Mouse (Mus musculus) heart, postnatal 25 days (tissue): ENCODE data around the gene Nfya. TPM values are rescaled to one million over a fixed set of nuclear protein-coding genes. Genes with fewer than 3 reads are reported as not detected.

Experiments
- DNase-seq: peaks from one replicate; pipeline ENCODE4 v3.0.0; 2022; ENCODE audit warnings: low spot score
- intact Hi-C: fragments of 180-260 bp; cut with DNase I; formaldehyde crosslinking; loops from one replicate; pipeline ENCODE4 v1.15.1; 2025
- total RNA-seq, 2 experiments: library from RNA; stranded (reverse); gene quantifications; 2 replicates each; pipeline ENCODE4 v1.2.3; 2021

Gene Nfya
- total RNA-seq, 2 experiments from 2014 or later, result 19.6 to 21.4 TPM

DNA sequence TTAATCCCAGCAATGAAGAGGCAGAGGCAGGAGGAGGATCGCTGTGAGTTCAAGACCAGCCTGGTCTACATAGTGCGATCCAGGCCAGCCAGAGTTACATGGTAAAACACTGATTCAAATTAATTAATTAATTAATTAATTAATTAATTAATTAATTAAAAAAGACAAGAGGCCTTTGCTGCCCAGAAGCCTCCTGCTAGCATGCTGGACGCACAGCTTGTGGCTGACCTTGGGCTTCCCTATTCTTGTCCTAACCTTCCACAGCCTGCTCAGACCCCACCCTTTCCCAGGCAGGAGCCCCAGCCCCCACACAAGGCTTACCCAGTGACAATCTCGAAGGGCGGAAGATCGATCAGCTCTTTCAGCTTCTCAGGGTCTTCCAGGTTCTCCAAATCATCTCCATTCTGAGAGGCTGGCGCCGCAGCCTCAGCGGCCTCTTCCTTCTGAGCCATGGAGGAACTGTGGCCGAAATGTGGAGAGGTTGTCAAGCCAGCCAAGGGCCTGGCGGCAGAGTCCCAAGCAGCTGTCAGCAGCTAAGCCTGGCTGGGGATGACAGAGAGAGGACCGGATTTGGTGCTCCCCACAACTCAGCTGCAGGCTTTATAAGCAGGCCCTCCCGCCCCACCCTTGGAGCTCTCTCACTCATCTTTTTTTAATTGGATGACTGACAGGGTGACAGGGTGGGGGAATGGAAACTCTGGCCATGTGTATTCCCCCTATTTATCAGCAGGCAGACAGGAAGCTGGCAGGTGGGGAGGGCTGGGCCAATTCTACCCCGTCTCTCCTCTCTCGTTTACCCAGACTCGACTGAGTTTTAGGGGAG, 22.7 kb upstream of the Nfya start, which contains the start of gene Apobec2:
TSS of gene Apobec2 (minus strand) at position 773 of the 823 bp plus-strand sequence.
- intact Hi-C loops, result no loop called here
- peak; percentile 33 for DNase-seq

DNA sequence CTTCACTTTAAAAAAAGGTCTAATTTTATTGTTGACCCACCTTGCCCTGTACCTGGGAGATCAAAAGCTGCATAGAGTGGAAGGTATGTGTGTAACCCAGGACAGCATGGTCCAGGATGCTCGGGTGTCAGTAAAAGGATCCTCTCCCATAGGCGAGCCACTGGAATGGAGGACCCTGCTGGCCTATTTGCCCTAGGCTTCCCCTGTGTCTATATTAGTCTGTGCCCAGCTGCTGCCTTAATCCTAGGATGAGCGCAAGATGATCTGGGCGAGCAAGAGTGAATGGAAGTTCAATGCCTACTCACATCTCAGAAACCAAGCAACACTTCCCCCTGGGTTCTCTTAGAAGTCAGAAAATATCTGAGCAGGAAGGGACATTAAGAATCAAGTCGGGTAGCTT, 21.3 kb upstream of the Nfya start:
- DNase-seq, result no peak
- intact Hi-C loops, result no loop called here

DNA sequence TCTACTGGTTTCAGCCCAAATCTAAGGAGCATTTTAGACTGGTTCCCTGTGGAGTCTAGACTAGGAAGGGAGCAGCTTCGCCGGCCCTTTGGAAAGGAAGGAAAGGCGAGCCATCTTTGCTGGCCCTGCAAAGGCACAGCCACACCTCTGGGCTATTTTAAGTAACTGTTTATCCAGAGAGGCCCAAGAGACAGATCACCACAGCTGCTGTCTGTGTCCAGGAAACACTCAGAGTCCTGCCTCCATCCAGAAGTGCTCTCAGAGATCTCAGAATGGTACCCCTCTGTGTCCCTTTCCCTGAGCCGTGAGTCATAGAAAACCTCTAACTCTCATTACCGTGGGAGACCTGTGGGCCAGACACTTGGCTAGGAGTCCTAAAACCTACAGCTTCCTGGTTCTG, 20.7 kb upstream of the Nfya start:
- DNase-seq, result no peak
- intact Hi-C loops, result no loop called here

DNA sequence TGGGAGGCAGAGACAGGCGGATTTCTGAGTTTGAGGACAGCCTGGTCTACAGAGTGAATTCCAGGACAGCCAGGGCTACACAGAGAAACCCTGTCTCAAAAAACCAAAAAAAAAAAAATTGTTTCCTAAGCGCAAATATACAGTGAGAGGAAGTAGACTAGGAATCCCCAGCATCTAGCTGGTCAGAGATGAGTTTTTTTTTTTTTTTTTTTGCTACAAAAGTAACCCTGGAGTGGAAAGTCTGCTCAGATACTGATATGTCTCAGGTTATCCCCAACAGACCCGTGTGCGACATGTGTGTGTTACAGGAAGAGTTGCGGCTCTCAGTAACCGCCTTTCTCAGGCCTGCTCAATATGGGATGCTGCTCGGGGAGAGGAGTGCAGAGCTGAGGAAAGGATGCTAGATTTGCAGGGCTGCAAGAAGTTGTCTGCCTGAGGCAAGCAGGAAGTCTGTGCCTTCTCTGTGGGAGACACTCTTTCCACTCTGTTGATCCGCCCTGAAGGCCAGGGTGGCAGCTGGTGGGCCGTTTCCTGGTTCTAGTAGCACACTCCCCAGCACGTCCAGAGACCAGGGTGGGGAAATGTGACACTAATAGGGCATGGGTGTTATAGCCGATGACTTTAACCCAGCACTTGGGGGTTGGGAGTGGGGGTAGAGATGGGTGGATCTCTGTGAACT, 18.3 kb upstream of the Nfya start:
- intact Hi-C loops, result loop anchor here (2.0 kb wide), 1 partner anchor 17 kb away; the partner anchor contains the start of gene Oard1
- DNase-seq, result no peak

DNA sequence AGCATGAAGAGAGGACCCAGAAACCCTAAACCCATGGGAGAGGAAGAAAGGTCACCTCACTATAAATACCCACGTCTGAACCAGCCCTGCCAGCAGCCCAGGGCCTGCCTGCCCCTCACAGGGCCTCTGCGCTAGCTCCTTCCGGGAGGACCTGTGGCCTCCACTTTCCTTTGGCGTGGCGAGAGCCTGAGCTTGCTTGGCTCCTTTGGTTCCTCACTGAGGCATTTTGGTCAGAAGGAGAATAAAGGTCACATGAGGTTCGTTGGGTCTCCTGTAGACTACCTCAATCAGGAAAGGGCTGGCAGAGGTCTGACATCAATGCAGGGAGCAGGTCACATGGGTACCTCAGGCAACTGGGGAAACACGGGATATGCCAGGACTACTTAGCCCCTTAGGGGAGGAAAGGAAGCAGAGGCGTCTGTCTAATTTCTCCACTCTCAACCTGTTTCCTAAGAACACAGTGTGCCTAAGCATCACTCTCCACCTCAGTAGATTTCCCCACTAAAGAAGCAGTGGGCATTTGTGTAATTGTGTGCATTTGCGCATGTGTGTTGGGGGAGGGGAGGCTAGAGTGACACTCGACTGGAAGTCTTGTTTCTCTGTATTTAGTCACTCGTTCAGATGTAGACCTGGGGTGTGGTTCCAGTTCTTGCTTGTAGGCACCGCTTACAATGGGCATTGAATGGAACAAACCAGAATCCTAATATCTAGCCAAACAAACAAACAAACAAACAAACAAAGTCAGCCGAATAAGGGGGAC, 17.5 kb upstream of the Nfya start:
- DNase-seq, result no peak
- intact Hi-C loops, result no loop called here

DNA sequence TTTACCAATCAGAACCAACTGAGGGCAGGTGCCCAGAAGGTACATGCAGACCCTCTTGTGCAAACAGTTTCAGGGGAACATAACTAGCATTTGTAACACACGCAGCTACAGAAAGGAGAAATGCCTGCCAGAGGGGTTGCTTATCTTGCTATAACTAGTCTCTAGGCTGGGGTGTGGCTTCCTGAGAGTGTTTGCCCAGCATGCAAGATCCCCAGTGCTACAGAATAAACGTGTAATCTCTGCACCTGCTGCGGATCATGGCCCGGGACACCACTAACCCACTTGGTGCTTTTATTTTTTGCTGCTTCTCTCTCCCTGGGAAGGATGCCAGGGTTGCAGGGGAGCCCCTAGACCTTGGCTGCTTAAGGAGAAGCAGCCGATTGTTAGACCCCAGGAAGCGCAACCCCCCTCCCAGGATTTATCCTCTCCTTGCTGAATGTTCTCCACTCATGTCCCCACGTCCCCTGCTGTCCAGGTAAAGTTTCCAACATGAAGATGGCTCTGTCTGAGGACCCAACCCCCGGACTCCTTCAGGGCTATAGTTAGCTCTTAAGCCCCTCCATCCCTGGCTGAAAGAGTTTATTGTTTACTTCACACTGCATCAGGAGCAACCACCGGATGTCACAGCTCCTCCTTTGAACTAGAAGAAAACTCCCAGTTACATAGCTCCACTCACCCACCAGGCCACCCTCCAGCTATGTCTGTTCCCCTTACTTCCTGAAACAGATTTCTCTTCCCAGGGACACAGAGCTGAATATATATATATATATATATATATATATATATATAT, 16.3 kb upstream of the Nfya start:
- intact Hi-C loops, result no loop called here
- no peak for DNase-seq

DNA sequence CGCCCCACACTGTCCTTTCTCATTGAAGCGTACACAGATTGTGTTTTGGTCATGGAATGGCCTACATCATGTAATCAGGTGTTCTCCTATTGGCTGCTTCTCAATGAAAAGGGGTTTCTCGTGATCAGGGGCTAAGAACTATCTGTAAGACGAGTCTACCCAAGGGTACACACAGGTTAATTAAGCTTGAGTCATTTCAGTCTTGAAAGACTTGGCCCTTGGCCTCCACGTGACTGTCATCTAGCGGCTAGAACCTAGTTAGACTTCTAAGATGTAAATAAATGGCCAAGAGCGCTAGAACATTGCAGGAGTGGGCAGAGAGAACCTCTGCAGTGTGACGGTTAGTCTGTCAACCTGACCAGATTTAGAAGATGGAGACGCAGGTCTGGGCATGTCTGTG, 14.5 kb upstream of the Nfya start:
- intact Hi-C loops, result no loop called here
- DNase-seq, result no peak

DNA sequence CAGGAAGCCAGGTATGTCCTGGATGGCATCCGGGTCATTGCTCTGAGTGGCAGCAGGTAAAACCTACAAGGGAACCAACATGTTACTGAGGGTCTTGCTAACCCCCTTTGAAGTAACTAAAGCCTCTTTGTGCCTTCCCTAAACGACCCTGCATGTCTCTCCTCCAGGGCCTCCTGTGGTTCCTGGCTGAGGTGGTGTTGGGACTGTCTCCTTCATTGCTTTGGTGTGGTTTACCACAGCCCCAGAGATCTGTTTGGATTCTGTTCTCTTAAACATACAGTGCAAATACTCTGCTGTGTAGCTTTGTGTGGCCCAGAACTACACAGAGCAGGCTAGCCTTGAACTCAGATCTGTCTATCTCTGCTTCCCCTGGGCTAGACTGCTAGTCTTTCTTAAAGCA, 9.9 kb upstream of the Nfya start:
- intact Hi-C loops, result no loop called here
- DNase-seq, result no peak

DNA sequence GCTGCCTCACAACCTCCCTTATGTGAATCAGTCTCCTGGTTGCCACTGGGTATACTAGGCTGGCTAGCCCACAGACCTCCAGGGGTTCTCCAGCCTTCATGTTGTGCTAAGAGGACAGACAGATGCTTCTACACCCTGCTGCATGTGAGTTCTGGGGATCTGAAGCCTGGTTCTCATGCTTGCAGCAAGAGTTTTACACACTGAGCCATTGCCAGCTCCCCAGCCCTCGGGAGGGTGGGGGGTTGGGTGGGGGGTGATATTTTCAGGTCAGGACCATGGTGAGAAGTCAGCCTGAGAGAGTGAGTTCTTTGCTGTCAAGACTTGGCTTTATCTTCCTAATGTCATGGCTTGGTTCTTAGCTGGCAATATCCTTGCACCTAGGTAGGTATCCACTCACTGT, 9.1 kb upstream of the Nfya start:
- no peak for DNase-seq
- intact Hi-C loops, result no loop called here

DNA sequence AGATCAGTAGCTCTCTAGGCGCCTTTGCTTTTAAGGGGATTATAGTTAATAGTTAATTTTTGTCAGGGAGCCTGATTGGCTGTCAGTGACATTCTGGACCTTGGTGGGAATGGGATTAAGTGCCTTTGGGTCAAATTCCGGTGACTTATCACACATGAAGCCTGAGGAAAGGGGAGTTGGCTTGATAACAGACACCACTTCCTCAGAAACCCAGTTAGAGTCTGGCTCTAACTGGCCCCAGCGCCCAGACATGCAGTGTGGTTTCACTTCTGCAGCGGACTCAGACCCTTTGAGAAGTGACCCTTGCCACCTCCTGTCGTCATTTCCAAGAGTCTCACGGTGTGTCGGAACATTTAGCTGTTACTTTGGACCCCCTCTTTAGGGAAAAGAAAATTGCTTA, 8.5 kb upstream of the Nfya start:
- no peak for DNase-seq
- intact Hi-C loops, result no loop called here

DNA sequence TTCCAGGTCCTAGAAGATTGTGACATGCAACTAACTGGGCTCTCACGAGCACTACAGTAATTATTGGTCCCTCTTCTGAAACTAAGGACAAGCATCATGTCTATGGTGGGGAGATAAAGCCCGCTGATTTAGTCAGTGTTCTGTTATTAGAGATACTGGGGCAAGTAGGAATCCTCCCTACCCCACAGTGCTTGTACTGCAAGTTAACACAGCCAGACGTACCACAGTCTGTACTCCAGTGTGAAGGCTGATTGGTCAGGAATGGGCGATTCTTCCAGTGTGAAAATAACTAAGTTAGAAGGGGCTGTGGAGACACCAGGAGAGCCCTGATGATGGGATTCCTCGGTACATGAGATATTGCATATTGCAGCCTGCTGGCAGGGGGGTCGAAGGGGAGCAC, 7.8 kb upstream of the Nfya start:
- no peak for DNase-seq
- intact Hi-C loops, result loop anchor here (1.0 kb wide), 2 partner anchors 50 to 185 kb away; no protein-coding TSS in a partner anchor

DNA sequence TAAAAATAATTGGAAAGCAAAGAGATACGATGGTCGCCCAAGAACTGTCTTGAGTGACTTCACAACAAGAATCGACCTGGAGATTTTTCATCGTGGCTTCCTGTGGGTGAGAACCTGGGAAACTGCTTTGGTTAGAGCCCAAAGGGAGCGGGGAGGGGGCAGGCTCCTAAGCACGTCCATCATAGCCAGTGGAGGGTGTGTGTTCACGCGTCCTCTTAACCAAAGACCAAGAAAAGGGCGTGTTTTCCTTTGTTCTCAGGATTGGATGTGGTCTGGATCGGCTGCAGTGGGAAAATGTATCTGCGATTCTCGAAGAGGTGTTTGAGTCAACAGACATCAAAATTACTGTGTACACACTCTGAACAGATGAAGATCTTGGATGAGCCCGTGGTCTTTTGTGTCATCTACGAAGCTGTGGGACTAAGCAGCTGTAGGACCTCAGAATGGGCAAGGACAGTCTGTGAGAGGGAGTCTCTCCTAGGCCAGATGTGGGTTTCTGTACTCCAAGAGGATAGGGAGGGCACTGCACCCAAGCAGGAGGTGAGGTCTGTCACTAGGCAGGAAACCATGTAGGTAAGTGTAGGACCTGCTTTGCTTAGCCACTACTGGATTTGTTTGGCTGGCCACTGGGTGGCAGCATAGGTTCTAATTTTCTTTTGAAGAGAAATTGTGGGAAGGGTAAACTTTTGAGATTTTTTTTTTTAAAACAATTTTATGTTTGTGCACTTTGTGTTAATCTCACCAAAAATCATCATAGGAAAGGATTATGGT, 6.9 kb upstream of the Nfya start:
- intact Hi-C loops, result loop anchor here (1.0 kb wide), 2 partner anchors 51 to 186 kb away; no protein-coding TSS in a partner anchor
- DNase-seq, result no peak

DNA sequence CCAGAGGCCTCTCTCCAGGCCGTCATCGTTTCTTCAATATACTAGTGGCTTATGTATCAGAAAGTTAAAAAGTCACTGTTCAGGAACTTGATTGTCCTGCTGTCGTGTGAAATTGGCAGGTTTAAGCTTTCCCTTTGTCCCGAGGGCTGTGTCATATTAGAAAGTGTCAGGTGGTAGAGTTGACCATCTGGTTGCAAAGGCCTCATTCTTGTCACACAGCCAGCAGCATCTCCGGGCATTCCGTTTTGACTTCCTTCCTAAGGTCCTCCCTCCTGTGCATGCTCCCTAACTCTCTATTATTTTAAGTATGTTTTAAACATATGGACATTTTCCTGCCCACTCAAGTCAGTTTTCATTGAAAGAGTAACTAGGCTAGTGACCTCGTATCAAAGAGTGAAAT, 6.3 kb upstream of the Nfya start:
- no peak for DNase-seq
- intact Hi-C loops, result no loop called here

DNA sequence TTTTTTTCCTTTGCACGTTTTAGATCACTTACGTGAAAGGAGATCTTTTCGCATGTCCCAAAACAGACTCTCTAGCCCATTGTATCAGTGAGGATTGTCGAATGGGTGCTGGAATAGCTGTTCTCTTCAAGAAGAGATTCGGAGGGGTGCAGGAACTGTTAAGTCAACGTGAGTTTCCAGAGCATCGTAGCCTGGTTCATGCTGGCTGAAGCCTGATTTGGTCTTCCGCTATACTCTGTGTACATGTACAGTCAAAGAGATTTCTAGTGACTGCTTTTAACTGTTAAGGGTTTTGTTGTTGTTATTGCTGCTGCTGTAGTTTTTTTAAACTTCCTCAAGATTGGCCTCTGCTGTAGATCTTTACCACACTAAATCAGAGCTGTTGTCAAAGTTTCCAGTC, 1.5 kb upstream of the Nfya start:
- DNase-seq, result no peak
- intact Hi-C loops, result loop anchor here (2.0 kb wide), 1 partner anchor 18 kb away; no protein-coding TSS in a partner anchor

DNA sequence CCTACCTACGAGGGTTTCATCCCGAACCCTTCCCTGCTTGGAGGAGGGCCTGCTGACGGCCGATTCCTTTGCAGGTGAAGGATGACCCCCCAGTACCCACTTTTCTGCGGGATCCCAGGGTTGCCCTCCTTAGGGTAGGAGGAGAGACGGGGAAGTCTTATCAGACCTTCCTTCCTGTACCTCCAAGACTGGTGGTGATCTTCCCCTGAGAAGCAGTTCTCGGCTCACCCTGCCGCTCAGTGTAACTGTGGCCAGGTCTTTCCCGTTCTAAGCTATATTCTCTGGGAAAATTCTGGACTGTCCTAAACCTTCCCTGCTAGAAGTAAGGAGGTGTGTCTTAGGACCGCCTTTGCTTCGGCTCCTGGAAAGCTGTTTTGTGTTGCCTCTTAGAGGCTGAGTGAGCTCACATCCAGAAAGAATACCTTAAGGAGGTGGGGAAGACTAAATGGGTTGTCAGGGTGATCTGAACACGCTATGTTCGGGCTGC, 636 bp upstream of the Nfya start:
- intact Hi-C loops, result loop anchor here (2.0 kb wide), 1 partner anchor 18 kb away; no protein-coding TSS in a partner anchor
- no peak for DNase-seq

DNA sequence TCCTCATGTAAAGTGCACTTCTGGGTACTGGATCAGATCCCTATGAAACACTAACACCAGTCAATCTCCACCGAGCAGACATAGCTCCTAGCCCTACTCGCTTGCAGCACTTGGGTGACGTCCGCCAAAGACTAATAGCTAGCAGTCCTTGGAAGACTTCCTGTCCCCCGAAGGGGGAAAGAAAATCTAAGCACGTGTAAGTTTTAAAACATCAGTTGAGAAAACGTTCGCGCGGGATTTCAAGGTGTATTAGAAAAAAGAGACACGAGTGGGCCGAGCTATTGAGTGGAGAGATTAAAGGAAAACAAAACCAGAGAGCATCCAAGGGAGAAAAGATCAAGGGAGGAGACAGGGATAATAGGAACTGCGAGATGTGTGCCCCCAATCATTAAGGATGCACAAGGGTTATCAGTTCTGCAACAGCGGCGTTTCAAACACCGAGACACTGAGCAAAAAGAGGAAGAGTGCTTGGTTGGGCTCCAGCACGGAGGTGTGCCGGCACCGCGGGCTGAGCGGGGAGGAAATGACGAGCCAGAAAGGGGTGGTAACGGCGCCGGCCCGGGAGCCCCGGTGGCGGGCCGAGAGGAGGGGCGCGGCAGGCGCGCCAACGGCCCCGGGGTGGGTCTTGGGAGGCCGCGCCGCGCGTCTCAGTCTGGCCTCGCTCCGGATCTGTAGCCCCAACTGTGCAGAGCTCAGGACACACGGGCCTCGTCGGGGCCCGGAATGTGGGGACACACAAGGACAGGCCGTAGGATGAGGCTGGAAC, 997 bp downstream of the Nfya start:
- intact Hi-C loops, result no loop called here
- peak; percentile 52 for DNase-seq

DNA sequence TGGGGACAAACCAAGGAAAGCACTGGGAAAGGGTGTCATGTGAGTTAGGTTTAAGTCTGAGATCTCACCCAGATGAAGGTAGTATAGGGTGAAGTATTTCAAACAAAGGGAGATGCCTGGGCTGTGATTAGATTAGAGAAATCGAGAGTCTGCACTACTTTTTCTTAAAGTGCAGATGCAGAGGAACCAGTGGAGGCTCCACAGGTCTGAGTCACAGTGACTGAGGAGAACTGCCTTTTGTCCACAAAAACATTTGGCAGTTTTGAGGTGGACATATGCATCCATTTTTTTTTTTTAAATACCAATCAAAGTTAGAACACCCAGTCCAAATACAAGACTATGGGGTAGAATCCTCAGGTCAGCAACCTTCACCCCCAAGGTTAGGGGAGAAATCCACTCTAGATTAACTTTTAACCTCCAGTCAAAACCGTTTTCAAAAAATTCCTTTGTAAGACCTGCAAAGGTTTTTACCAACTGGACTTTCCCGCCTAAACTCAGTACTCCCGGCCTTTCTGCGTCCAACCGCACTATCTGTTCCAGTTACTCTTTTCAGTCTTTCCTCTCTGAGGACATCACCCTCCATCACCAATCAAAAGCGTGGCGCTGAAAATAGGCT, 1.7 kb downstream of the Nfya start:
- intact Hi-C loops, result no loop called here
- DNase-seq, result no peak

DNA sequence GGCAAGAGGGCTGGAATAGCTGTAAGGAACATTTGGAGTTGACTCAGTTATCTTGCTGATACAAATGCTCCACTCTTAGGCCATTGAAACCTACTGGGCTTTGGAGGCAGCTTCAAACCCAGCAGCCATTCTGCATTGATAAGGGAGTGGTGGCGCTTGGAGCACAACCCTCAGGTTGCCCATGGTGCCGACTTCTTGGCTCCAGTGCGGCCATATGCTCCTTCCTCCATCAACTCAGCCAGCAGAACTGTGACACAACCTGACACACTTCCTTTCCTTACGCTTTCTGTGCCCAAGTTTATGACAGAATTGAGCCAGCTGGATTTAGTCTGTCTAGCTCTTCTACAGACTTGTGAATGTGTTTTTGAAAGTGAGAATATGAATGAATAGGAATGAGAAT, 2.6 kb downstream of the Nfya start:
- DNase-seq, result no peak
- intact Hi-C loops, result no loop called here
